Mouse (Mus musculus) bone marrow, adult 2 months (tissue): Measurements from ENCODE around the gene Arl6ip5.

ENCODE experiments used
- CTCF ChIP-seq: fragments of 200-500 bp; IDR thresholded peaks from 2 replicates; pipeline ENCODE4 v1.5.1; 2011; ENCODE audit warnings: low read length, control low read depth; ENCODE audit not compliant: control insufficient read depth, insufficient read depth
- POLR2A ChIP-seq: fragments of 200-500 bp; IDR thresholded peaks from 2 replicates; pipeline ENCODE4 v1.6.1; 2011; ENCODE audit warnings: low read depth, mild to moderate bottlenecking, control low read depth, low read length, borderline replicate concordance; ENCODE audit not compliant: control insufficient read depth

GRCm38 (mm10) chr6:97216154-97216821 is 5.8 kb downstream of the Arl6ip5 start:
- TF ChIP-seq POLR2A (no peak), CTCF (no peak)
